Mouse (Mus musculus) left cerebral cortex, adult 8-10 months (tissue): Measurements from ENCODE around the gene Mafg. TPM values are rescaled to one million over a fixed set of nuclear protein-coding genes. Genes with fewer than 3 reads are reported as not detected.

Experiments used
- microRNA-seq, 2 experiments: library from miRNA; unstranded; fragments of <30 nt; microRNA quantifications; one replicate each; pipeline ENCODE4 v1.2.0; 2022
- total RNA-seq, 4 experiments: library from RNA; stranded (reverse); gene quantifications; 2 replicates each; pipeline ENCODE4 v1.2.4; 2022

The Mafg gene
- total RNA-seq, 4 experiments from 2014 or later: 66.8 to 77.2 (median 73.1) TPM

Small RNAs within 50 kb of the gene (microRNA-seq; reads per million reads assigned to microRNA genes)
- gene Mir6936: 0.63 to 2.4 reads per million in 2 experiments

Other genes with a start within 250 kb of the Mafg start
- 10 to 100 TPM; 64.8 to 69.9 (median 68.4) TPM for gene Nploc4, start 195.9 kb downstream of the Mafg start, total RNA-seq
- gene Tspan10, start 191.0 kb downstream of the Mafg start, total RNA-seq: 1 to 10 TPM in 2 of 4 experiments, not detected in 2; 2.0 to 2.4 TPM
- under 1 TPM; 0.30 to 0.96 (median 0.41) TPM for gene Pde6g, start 180.1 kb downstream of the Mafg start, total RNA-seq
- gene Oxld1, start 175.5 kb downstream of the Mafg start, total RNA-seq: 10 to 100 TPM; 13.6 to 20.6 (median 17.4) TPM
- 10 to 100 TPM; 16.8 to 25.8 (median 22.1) TPM for gene Ccdc137, start 175.5 kb downstream of the Mafg start, total RNA-seq
- gene Arl16, start 166.0 kb downstream of the Mafg start, total RNA-seq: 10 to 100 TPM; 52.6 to 63.3 (median 56.8) TPM
- 10 to 100 TPM; 63.2 to 67.7 (median 64.4) TPM for gene Mrpl12, start 149.0 kb downstream of the Mafg start, total RNA-seq
- 10 to 100 TPM; 21.2 to 25.8 (median 24.0) TPM for gene Slc25a10, start 141.8 kb downstream of the Mafg start, total RNA-seq
- under 1 TPM in 1 of 4 experiments, not detected in 3; 0.17 TPM for gene Gcgr, start 102.9 kb downstream of the Mafg start, total RNA-seq
- gene Mcrip1, start 83.9 kb downstream of the Mafg start, total RNA-seq: 10 to 100 TPM; 71.6 to 75.9 (median 74.1) TPM
- not detected for gene Ppp1r27, start 82.5 kb downstream of the Mafg start, total RNA-seq
- 100 to 1,000 TPM; 110 to 142 (median 130) TPM for gene P4hb, start 60.3 kb downstream of the Mafg start, total RNA-seq
- gene Arhgdia, start 52.0 kb downstream of the Mafg start, total RNA-seq: 100 to 1,000 TPM; 307 to 323 (median 320) TPM
- gene Alyref, start 35.2 kb downstream of the Mafg start, total RNA-seq: 10 to 100 TPM; 47.7 to 64.6 (median 51.9) TPM
- gene Anapc11, start 35.2 kb downstream of the Mafg start, total RNA-seq: 100 to 1,000 TPM in 2 of 4 experiments, 10 to 100 TPM in 2; 98.1 to 101 (median 99.4) TPM
- 1 to 10 TPM in 2 of 4 experiments, not detected in 2; 1.1 to 1.8 TPM for gene Npb, start 25.1 kb downstream of the Mafg start, total RNA-seq
- gene Pcyt2, start 15.7 kb downstream of the Mafg start, total RNA-seq: 100 to 1,000 TPM; 109 to 140 (median 124) TPM
- 10 to 100 TPM; 30.5 to 45.3 (median 34.7) TPM for gene Sirt7, start 8.4 kb downstream of the Mafg start, total RNA-seq
- gene Pycr1, start 10.2 kb upstream of the Mafg start, total RNA-seq: 1 to 10 TPM; 1.5 to 2.3 (median 1.8) TPM
- gene Myadml2, start 14.6 kb upstream of the Mafg start, total RNA-seq: 10 to 100 TPM in 3 of 4 experiments, 1 to 10 TPM in 1; 9.3 to 12.0 (median 10.7) TPM
- 1 to 10 TPM; 2.1 to 7.1 (median 4.0) TPM for gene Notum, start 27.6 kb upstream of the Mafg start, total RNA-seq
- gene Aspscr1, start 39.4 kb upstream of the Mafg start, total RNA-seq: 10 to 100 TPM; 57.0 to 64.7 (median 61.2) TPM
- gene Cenpx, start 80.1 kb upstream of the Mafg start, total RNA-seq: 10 to 100 TPM; 19.2 to 23.3 (median 22.2) TPM
- 10 to 100 TPM; 39.8 to 56.7 (median 51.2) TPM for gene Lrrc45, start 80.3 kb upstream of the Mafg start, total RNA-seq
- gene Rac3, start 87.9 kb upstream of the Mafg start, total RNA-seq: 10 to 100 TPM; 39.2 to 40.0 (median 39.6) TPM
- 10 to 100 TPM in 2 of 4 experiments, 1 to 10 TPM in 2; 7.9 to 12.9 (median 9.4) TPM for gene Dcxr, start 93.7 kb upstream of the Mafg start, total RNA-seq
- gene Cbr2, start 98.5 kb upstream of the Mafg start, total RNA-seq: 1 to 10 TPM in 3 of 4 experiments, under 1 TPM in 1; 0.99 to 2.7 (median 1.9) TPM
- 10 to 100 TPM; 23.0 to 43.0 (median 30.6) TPM for gene Hmga1b, start 129.2 kb upstream of the Mafg start, total RNA-seq
- gene Rfng, start 150.6 kb upstream of the Mafg start, total RNA-seq: 10 to 100 TPM; 49.0 to 56.6 (median 52.3) TPM
- 100 to 1,000 TPM; 142 to 151 (median 146) TPM for gene Gps1, start 150.7 kb upstream of the Mafg start, total RNA-seq
- 10 to 100 TPM; 41.4 to 47.9 (median 46.1) TPM for gene Dus1l, start 162.8 kb upstream of the Mafg start, total RNA-seq
- gene Fasn, start 190.9 kb upstream of the Mafg start, total RNA-seq: 100 to 1,000 TPM; 176 to 199 (median 193) TPM